Mouse (Mus musculus) NIH3T3 (cell line): ENCODE measurements around the gene Ptcd3.
A peak's percentile ranks its signal among the peaks of the same experiment; 100 is the strongest.

Experiments used
- DNase-seq: peaks from one replicate; pipeline ENCODE4 v3.0.0-alpha.2; 2012; ENCODE audit warnings: low read depth

The Ptcd3 gene

GRCm38 (mm10) chr6:71871396-71871795 is 37.2 kb downstream of the Ptcd3 start:
- no peak for DNase-seq

GRCm38 (mm10) chr6:71868809-71869208 is 39.7 kb downstream of the Ptcd3 start:
- DNase-seq: peak; percentile 58

DNA sequence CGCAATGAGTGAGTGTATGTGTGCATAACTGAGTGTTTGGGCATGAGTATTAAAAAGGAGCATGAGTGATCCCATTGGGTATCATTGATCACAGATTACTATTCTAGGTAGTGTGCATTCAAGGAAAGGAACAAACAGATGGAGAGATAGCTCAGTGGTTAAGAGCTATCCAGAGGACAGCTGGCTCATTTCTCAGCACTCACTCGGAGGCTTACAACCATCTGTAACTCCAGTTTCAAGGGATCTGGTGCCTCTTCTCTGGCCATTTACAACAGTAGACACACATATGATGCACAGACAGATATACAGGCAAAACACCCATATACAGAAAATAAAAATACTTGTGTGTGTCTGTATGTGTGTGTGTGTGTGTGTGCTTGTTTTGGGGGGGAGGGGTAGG is 40.8 kb downstream of the Ptcd3 start:
- DNase-seq: no peak

DNA sequence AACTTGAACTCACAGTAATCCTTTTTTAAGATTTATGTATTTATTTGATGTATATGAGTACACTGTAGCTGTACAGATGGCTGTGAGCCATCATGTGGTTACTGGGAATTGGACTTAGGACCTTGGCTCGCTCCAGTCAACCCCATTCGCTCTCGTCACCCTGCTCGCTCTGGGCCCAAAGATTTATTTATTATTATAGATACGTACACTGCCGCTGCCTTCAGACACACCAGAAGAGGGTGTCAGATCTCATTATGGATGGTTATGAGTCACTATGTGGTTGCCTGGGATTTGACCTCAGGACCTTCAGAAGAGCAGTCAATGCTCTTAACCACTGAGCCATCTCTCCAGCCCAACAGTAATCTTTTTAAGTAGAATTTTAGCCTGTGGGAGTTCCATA is 61.6 kb downstream of the Ptcd3 start:
- DNase-seq: peak; percentile 78

- no peak for DNase-seq
These were observed 67.8 kb downstream of the Ptcd3 start for GRCm38 (mm10) chr6:71840597-71841290.

GRCm38 (mm10) chr6:71839815-71840214 is 68.7 kb downstream of the Ptcd3 start:
- DNase-seq: no peak

DNA sequence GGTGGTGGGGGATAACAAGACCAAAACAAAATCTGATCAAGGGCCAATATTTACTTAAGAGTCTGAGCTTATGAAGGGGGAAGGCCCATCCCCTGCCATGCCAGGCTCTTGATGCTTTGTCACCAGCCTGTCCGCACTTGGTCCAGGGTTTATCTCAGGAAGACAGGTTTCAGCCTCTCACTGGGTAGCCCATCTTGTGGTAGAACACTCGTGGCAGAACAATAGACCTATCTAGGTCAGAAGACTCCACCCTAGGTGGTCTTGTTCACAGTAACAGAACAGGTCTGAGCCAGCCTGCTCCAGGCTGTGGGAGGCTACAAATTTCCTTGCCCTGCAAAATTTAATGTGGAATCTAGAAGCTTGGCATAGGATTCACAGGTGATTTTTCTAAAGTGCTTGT is 71.7 kb downstream of the Ptcd3 start:
- no peak for DNase-seq

- peak; percentile 98 for DNase-seq
These were observed 77.0 kb downstream of the Ptcd3 start for GRCm38 (mm10) chr6:71831581-71831960.

- DNase-seq: peak; percentile 99
These were observed 77.6 kb downstream of the Ptcd3 start, which contains the start of gene Immt for GRCm38 (mm10) chr6:71830690-71831580. TSS of gene Immt (plus strand) at chr6:71831331.
